Mouse (Mus musculus) hindbrain, embryonic 14.5 days (tissue): ENCODE measurements around the gene Gm826. TPM values are rescaled to one million over a fixed set of nuclear protein-coding genes. Genes with fewer than 3 reads are reported as not detected.

ENCODE experiments used
- ATAC-seq: fragments of 200-750 bp; cut with Nextera tagmentation; 2 replicates; pipeline ENCODE4 v1.8.0; 2017; ENCODE audit warnings: moderate number of reproducible peaks, mild to moderate bottlenecking, moderate TSS enrichment, moderate library complexity; ENCODE audit not compliant: low FRiP score
- DNase-seq: peaks from one replicate; pipeline ENCODE4 v3.0.0-alpha.2; 2015; ENCODE audit warnings: low spot score
- H3K27ac ChIP-seq: fragments of 300-500 bp; sonication (generic); 2 replicates; pipeline ENCODE4 v1.5.1; 2014; ENCODE audit warnings: mild to moderate bottlenecking, moderate library complexity
- H3K27me3 ChIP-seq: fragments of 300-500 bp; sonication (generic); 2 replicates; pipeline ENCODE4 v1.6.1; 2014; ENCODE audit warnings: mild to moderate bottlenecking, low read length, mixed read lengths; ENCODE audit not compliant: control insufficient read depth, insufficient read depth
- H3K36me3 ChIP-seq: fragments of 300-500 bp; sonication (generic); replicated peaks from 2 replicates; pipeline ENCODE4 v1.6.1; 2014; ENCODE audit not compliant: control insufficient read depth, insufficient read depth
- H3K4me1 ChIP-seq: fragments of 300-500 bp; sonication (generic); replicated peaks from 2 replicates; pipeline ENCODE4 v1.6.1; 2014; ENCODE audit warnings: antibody characterized with exemption, low read length, mixed read lengths; ENCODE audit not compliant: control insufficient read depth, insufficient read depth
- H3K4me2 ChIP-seq: fragments of 300-500 bp; sonication (generic); replicated peaks from 2 replicates; pipeline ENCODE4 v1.6.1; 2014; ENCODE audit warnings: mild to moderate bottlenecking, moderate library complexity
- H3K4me3 ChIP-seq: fragments of 300-500 bp; sonication (generic); replicated peaks from 2 replicates; pipeline ENCODE4 v1.5.1; 2014; ENCODE audit warnings: mild to moderate bottlenecking, low read length
- H3K9ac ChIP-seq: fragments of 300-500 bp; sonication (generic); 2 replicates; pipeline ENCODE4 v1.6.1; 2014
- H3K9me3 ChIP-seq: fragments of 300-500 bp; sonication (generic); 2 replicates; pipeline ENCODE4 v1.6.1; 2016; ENCODE audit warnings: low read length; ENCODE audit not compliant: control insufficient read depth
- WGBS: fragments of 180-500 bp; shearing (Covaris S2); extraction: QIAGEN DNeasy Blood & Tissue Kit; methylation state at CpG from one replicate; pipeline ENCODE4 v1.1.7; 2014; 5-methylcytosine and 5-hydroxymethylcytosine counted together
- polyA plus RNA-seq: library from polyadenylated mRNA; unstranded; fragments of >200 nt; fragmentation: Nextera tagmentation; extraction: Ambion mirVana; gene quantifications from 2 replicates; pipeline ENCODE4 v1.2.1, GENCODE M21; 2014

Gene Gm826
- 0.36 TPM in 1 of 2 replicates, not detected in the other for polyA plus RNA-seq

- H3K9ac ChIP-seq, result no peak within 1 kb of the TSS
- no peak within 1 kb of the TSS for H3K27ac ChIP-seq
These were observed at the start of gene Gm826 for GRCm38 (mm10) chr2:160334111-160334661. Gm826 (minus strand) TSS chr2:160334162.

GRCm38 (mm10) chr2:160383418-160383817 lies 49.5 kb upstream of the Gm826 start:
- no peaks in the 10 kb centered on the region for H3K36me3 ChIP-seq
- no peaks in the 10 kb centered on the region; the same call in 1 of the 2 replicates for H3K4me1 ChIP-seq
- peaks cover 76% of the 10 kb centered on the region for H3K27me3 ChIP-seq
- no peaks in the 10 kb centered on the region for H3K9me3 ChIP-seq
- 40% methylated on average over 3 of the region's 3 CpGs for WGBS
- H3K4me2 ChIP-seq, result no peak overlapping the region
- no peak overlapping the region for H3K4me3 ChIP-seq
- DNase-seq (no peak), ATAC-seq (no peak)
- H3K9ac ChIP-seq, result no peak overlapping the region
- H3K27ac ChIP-seq, result no peak overlapping the region

More at GRCm38 (mm10) chr2:160334111-160334661, at the start of gene Gm826:
- Histone ChIP-seq H3K4me3 (no peak within 1 kb of the TSS), H3K36me3 (no peaks in the 10 kb centered on the region), H3K4me2 (no peak within 1 kb of the TSS), H3K27me3 (no peaks in the 10 kb centered on the region), H3K4me1 (no peaks in the 10 kb centered on the region), H3K9me3 (no peaks in the 10 kb centered on the region)
- DNase-seq, result no peak
- WGBS, result 55% methylated on average over 4 of the region's 4 CpGs
- no peak for ATAC-seq

DNA sequence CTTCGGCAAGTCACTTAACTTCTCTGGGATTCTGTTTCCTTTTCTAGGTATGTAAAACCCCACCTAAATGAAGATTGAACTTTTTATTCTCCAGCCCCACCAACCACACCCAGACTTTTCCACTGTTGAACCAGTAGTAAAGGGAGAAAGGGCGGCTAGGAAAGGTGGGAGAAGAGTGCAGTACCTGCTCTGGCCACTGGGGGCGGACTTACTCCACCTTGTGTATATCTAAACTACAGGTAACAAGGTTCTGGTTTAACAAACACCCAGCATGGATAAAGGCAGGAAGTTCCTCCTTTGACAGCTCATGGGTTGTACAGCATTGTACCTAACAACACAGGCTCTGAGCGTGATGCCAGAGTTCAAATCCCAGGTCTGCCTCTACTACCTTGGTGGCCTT lies 44.3 kb upstream of the Gm826 start:
- Histone ChIP-seq H3K4me1 (no peaks in the 10 kb centered on the region), H3K4me2 (no peak overlapping the region), H3K9me3 (no peaks in the 10 kb centered on the region), H3K27ac (no peak overlapping the region), H3K9ac (no peak overlapping the region), H3K4me3 (no peak overlapping the region), H3K27me3 (peaks cover 89% of the 10 kb centered on the region), H3K36me3 (no peaks in the 10 kb centered on the region)
- 47% methylated on average over 4 of the region's 4 CpGs for WGBS
- DNase-seq (no peak), ATAC-seq (no peak)

- 31% methylated on average over 5 of the region's 5 CpGs for WGBS
- Histone ChIP-seq H3K27me3 (peaks cover 90% of the 10 kb centered on the region), H3K9me3 (no peaks in the 10 kb centered on the region), H3K4me3 (no peak overlapping the region), H3K4me1 (no peaks in the 10 kb centered on the region), H3K27ac (no peak overlapping the region), H3K9ac (no peak overlapping the region), H3K4me2 (no peak overlapping the region), H3K36me3 (no peaks in the 10 kb centered on the region)
- DNase-seq (no peak), ATAC-seq (no peak)
These were observed 42.3 kb upstream of the Gm826 start for GRCm38 (mm10) chr2:160376236-160376635.

DNA sequence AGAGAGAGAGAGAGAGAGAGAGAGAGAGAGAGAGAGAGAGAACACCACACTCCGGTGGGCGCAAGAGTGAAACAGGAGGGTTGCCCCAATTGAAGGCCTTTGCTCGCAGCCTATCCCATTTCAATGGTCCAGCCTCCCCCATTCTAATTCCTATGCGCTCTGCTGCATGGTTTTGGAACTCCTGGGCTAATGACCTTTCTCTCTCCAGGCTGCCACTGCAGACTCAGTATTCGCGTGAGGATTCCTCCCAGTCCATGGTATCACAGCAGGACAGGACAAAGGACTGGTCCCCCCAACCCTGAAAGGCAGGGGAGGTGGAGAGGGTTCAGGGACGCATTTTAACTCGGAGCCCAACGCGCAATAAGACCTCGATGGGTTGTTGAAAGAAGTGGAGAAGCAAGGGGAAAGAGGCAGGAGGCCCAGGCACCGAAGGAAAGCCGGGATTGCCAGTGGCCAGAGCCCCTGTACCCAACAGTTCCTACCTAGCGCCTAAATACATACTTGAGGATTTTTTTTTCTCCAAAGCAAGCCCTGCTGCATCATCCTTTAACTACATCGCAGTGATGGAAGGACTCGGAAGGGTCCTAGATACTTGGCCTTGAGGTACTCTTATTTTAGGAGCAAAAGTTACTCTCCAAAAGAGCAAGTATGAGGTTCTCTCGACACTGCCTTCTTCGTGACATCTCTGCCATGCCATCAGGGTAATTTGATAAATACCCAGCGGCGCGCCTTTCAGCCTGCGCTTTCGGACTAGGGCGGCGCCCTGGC lies 35.9 kb upstream of the Gm826 start:
- no peak for ATAC-seq
- Histone ChIP-seq H3K9ac (no peak overlapping the region), H3K27ac (no peak overlapping the region), H3K4me1 (peaks cover 16% of the 10 kb centered on the region; the same call in 1 of the 2 replicates), H3K27me3 (peaks cover 84% of the 10 kb centered on the region), H3K36me3 (no peaks in the 10 kb centered on the region), H3K9me3 (no peaks in the 10 kb centered on the region), H3K4me3 (no peak overlapping the region), H3K4me2 (peak overlapping the region; percentile 75; the same call in 1 of the 2 replicates)
- 3% methylated on average over 25 of the region's 25 CpGs for WGBS
- no peak for DNase-seq

DNA sequence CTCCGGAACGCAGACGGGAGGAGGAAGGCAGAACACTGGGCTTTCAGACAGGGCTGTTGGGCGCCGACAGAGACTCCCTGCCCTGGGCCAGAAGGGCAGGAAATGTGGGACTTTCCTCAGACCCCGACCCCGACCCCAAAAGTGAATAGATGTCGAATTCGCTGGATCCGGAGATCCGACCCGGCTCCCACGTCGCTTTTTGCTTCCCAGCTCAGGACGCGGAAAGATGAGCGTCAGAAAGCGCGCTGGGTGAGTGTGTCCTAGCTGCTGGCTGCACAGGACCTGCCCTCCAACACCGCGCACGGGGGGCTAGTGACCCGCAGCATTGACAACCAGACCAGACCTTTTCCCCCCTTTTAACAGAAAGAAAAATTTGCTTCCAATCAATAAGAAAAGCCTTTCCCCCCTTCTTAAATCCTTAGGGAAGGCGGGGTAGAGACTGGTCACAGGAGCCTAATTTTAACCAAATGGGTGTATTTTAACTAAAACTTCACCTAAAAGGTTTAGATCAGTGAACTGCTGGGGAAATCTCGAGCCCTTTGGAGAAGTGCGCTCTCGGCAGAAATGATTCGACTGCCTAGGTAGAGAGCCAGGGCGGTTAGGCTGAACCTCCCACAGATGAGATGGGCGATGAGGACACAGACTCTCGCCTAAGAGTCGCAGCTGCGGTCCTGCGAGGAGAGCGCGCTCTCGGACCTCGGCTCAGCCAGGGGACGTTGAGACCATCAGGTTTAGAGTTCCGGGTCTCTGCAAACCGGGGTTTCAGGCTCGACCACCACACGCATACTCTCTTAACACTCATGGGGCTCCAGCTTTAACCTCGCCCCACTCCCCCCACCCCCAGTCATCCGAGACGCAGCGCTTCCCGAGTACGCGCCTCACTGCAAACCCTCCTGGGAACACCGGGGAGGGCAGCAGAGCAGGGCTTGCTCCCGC lies 34.7 kb upstream of the Gm826 start:
- H3K36me3 ChIP-seq, result no peaks in the 10 kb centered on the region
- under 1% methylated on average over 52 of the region's 52 CpGs for WGBS
- DNase-seq (no peak), ATAC-seq (no peak)
- no peak overlapping the region for H3K27ac ChIP-seq
- H3K4me2 ChIP-seq, result peak overlapping the region; percentile 75
- peak overlapping the region; percentile 28 for H3K4me3 ChIP-seq
- H3K4me1 ChIP-seq, result peaks cover 16% of the 10 kb centered on the region; the same call in 1 of the 2 replicates
- H3K9ac ChIP-seq, result peak overlapping the region; percentile 31; the same call in 1 of the 2 replicates
- no peaks in the 10 kb centered on the region for H3K9me3 ChIP-seq
- peaks cover 82% of the 10 kb centered on the region for H3K27me3 ChIP-seq

DNA sequence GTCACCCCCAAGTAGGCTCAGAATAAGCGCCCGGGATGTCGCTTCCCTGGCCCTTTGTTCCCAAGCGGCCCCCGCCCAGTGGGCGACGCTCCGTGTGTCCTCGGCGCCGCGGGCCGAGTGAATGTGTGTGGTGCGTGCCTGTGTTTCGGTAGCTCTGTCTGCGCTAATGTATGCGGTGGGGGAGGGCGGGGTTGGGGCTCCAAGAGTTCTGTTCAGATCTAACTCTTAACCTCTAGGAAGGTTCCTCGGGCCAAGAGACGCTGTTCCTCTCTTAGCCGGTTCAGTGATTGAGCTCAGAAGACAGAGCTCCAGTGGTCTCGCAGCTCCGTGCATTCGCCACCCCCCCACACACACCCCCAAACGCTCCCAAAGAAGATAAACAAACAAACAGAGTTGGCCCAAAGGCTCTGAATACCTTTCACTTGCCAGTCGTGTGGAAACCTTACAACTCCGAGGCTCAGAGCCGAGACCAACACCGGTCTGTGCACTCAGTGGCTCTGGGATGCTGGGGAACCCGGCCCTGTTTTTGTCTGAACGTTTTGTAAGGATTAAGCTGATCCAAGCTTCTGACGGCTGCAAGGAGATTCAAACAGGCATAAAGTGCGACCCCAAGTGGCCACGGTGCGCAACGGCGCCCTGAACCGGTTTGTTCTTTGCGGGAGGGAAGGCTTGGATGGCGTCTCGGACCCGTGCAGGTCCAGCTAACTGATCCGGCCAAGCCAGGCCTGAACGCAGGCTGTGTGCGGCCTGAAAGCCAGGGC lies 33.7 kb upstream of the Gm826 start:
- Histone ChIP-seq H3K36me3 (no peaks in the 10 kb centered on the region), H3K4me3 (peak overlapping the region; percentile 48), H3K27me3 (peaks cover 82% of the 10 kb centered on the region), H3K4me2 (peak overlapping the region; percentile 75), H3K9ac (peak overlapping the region; percentile 68), H3K9me3 (no peaks in the 10 kb centered on the region), H3K4me1 (peaks cover 16% of the 10 kb centered on the region; the same call in 1 of the 2 replicates), H3K27ac (peak overlapping the region; percentile 81)
- DNase-seq (peak; percentile 94), ATAC-seq (peak; percentile 79)
- WGBS, result under 1% methylated on average over 45 of the region's 45 CpGs

GRCm38 (mm10) chr2:160366980-160367338 lies 33.0 kb upstream of the Gm826 start, which contains the start of gene Mafb:
Mafb (minus strand) TSS chr2:160367065.
- Histone ChIP-seq H3K9ac (peak within 1 kb of the TSS; percentile 68), H3K9me3 (no peaks in the 10 kb centered on the region), H3K27me3 (peaks cover 82% of the 10 kb centered on the region), H3K4me2 (peak within 1 kb of the TSS; percentile 75), H3K4me1 (peaks cover 16% of the 10 kb centered on the region; the same call in 1 of the 2 replicates), H3K36me3 (no peaks in the 10 kb centered on the region), H3K4me3 (peak within 1 kb of the TSS; percentile 48), H3K27ac (peak within 1 kb of the TSS; percentile 81)
- 0% methylated on average over 34 of the region's 37 CpGs for WGBS
- peak; percentile 93 for ATAC-seq
- peak; percentile 83 for DNase-seq
